Mouse (Mus musculus) frontal cortex, postnatal 14 days (tissue): Measurements from ENCODE around the gene Ceacam19.
"Not testable (repeated sequence)": the region's sequence is repeated elsewhere in the genome, so short reads cannot be mapped to it uniquely, and the experiment has no call there.

Experiments
- DNase-seq, 2 experiments: peaks; one replicate each; pipeline ENCODE4 v3.0.0; 2022; ENCODE audit warnings: low spot score in 2 of 2

Ceacam19 gene

DNA sequence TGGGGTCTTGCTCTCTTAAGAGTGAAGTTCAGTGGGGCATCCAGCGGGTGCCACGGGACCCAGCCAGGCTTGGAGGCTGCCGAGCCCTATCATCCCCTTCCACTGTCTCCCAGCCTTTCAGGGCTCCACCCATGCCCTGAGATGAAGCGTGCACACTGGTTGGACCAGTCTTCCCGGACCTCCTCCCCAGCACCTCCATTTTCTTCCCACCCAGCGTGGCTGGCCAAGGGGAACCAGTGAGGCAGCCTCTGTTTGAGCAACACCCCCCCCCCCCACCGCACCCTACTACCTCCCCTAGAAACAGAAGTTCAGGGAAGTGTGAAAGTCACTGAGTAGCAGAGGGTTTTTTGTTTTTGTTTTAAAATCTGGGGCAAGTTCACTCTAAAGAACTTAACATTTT, at the start of gene Ceacam19:
Gene Ceacam19, minus strand, starts transcription at position 117 of the 400 bp plus-strand sequence.
- DNase-seq = no peak

DNA sequence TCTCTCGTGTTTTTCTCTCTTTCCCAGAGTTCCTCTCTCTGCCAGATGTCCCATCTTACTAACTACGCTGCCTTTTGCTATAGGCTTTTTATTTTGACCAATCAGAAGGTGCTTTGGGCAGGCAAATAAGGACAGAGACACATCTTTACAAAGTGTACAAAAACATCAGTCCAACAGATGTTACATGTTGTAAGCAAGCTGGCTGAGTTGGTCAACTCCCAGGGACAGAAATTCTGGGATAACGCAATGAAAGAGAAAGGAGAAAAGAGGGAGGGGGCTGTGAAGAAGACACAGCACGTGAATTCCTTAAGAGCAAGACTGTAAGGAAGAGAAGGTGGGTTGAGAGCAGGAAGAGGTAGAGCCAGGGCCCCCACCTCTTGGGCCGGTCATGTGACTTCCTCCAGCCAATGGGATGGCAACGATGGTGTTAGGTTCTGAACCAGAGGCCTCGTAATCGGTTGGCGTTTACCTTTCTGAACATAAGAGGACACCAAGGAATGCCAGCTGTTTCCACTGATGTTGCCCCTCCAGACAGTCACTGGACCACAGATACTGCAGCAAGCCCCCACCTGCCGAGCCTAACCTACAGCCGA, 49.6 kb upstream of the Ceacam19 start:
- no peak for DNase-seq

DNA sequence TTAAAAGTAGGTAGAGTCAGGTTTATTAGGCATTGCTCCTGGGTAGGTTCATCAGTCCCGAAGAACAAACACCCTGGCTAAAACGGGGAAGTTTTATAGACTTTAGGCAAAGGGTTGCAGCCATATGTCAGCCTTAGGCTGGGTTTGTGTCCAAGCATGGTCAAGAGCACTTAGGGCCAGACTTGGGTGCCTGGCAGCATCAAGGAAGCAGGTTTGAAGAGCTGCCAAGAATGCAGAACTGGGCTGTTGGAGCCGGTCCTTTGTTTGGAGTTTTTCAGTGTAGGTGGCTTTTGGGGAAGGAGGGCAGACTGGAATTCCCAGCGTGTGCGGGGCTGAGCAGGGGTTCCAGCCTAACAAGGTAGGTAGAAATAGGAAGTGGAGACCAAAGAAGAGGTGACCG, 48.2 kb upstream of the Ceacam19 start:
- DNase-seq = no peak

DNA sequence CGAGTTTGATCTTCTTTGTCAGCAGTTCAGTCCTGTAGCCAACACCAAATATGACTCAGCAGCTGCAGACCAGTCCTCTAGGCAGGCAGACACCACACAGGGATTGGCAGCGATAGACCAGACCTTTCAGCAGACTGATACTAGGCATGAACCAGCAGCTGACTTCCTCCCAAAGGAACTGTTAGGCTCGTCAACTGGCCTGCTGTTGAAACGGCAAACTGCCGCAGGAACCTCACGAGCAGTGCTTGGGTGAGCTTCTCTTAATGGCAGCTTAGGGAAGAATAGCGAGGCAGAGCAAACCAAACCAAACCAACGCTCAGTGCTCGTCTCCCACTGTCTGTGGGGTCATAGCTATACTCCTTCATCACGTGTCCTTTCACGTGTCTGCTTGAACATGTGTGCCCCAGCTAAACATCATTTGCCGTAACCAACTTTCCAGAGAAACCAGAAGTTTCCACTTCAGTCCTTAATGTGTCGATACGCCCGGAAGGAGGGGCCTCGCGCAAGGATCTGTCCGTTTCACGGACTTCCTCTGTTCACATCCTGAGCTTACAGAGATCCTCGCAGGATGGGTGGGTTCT, 47.5 kb upstream of the Ceacam19 start:
- no peak for DNase-seq

DNA sequence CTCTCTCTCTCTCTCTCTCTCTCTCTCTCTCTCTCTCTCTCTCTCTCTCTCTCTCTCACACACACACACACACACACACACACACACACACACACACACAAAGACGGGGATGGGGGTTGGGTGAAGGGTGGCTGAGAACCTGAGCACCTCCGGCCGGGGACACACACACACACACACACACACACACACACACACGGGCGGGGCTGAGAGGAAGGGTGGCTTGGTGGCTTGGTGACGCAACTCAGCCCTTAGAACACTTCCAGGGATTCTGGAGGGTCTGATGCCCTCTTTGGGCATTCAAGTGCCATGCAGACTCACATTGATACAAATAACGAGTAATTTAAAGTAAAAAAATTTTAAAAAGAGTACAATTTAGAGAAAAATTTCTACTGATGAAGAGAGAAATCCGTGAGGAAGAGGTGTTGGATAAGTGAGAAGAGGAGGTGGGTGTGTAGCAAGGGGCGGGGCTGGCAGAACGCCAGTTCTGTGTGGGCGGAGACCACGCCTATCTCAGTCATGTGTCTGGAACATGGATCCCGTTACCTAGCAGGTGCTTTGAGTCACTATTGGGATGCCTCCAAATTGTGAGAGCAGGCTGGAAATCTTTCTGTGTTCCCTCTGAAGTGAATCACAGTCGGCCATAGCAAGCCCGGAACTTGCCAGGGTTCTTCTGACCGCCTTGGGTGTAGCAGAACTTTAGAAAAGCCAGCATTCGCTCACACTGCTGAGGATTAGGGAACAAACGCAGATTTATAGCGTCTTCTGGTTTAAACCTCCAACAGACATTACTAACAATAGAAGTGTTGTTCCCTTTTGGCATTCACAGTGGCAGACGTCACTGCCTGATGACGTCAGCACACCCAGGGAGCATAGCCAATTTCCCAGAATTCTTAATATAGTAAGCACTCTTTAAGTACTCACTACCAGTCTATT, 45.4 kb upstream of the Ceacam19 start:
- DNase-seq = peak; percentile 67 to 76

DNA sequence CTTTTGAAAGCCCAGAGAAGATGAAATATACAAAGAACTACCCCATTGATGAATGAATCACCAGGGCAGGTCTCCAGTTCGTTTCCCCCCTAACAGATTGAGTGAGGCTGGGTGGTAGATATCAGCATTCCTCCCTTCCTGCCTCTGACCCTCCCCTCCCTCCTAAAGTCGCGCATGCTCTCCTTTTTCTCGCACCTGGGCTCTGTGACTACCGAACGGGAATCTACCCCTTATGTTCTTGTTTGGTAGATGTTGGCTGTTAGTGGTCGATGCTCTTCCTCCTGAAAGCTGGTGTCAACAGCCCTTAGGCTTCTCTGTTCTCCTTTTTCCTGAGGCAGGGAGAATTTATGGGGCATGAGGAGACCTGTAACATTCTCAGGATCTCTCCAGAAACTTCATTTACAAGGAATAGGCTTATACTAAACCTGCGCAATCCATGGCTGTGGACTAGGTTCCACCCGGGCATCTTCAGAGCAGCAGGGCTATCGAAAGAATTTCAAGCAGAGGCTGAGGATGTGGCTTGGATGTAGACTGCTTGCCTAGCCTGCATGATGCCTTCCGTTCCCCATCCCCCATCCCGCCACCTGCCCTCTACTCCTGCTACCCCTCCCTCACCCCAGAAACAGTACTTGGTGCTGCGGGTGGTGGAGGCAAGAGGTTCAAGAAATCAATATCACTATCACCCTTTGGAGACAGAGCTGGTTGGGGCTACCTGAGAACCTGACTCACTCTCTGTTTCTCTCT, 44.5 kb upstream of the Ceacam19 start:
- no peak for DNase-seq

DNA sequence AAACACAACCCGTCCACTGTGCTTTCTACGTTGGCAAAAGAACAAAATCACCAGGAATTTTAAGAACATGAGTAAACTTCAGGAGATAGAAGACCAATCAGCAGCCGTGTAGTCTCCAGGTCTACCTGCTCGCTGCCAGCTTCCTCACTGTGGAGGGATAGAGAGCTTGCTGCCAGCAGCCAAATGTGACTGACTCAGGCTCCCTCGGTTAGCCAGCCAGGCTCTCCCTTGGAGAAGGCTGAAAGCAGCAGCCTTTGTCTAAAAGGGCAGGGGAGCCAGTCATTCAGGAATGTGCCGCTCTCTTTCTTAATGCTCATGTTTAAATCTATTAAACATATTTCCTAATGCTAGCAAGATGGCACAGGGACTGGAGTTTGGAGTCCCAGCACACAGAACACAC, 42.7 kb upstream of the Ceacam19 start:
- DNase-seq = not testable (repeated sequence)

DNA sequence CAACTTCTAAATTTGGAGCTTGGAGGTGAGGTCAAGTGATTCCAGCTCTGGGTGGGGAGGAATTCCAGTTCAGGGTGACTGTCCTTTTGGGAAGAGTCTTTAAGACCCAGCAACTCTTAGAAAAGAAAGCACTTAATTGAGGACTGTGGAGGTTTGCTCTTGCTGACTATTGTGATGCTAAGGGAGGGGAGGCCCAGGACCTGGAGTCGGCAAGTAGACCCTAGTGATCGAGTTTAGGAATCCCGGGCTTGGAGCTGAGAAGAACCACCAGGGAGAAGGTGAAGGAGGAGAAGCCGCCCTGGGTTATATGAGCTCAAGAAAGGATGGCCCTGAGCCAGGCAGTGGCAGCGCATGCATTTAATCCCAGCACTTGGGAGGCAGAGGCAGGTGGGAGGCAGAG, 40.7 kb upstream of the Ceacam19 start:
- DNase-seq = no peak

DNA sequence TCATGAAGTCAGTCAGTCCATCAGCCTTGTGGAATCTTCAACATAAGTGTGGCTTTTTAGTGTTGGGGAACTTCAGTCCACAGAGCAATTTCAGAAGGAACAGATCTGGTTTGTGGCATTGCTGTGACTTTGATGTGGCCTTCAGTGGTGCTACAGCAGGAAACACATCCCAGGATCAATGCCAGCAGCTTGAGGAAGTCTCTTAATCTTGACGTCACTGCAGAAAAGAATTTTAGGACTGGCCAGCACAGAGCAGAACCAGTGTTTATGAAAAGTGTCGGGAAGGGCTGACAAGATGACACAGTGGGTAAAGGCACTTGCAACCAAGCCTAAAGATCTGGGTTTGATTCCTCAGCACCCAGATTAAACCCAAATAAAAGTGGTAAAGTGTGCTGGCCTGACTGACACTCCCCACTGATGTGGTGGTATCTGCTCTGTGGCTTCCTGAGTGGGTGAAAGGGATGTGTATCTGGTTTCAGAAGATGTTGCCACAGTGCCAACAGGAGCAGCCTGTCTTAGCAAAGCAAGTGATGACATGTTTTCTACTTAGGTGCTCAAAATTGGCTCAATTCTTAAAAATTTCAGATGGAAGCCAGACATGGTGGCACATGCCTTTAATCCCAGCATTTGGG, 39.2 kb upstream of the Ceacam19 start:
- DNase-seq = no peak

DNA sequence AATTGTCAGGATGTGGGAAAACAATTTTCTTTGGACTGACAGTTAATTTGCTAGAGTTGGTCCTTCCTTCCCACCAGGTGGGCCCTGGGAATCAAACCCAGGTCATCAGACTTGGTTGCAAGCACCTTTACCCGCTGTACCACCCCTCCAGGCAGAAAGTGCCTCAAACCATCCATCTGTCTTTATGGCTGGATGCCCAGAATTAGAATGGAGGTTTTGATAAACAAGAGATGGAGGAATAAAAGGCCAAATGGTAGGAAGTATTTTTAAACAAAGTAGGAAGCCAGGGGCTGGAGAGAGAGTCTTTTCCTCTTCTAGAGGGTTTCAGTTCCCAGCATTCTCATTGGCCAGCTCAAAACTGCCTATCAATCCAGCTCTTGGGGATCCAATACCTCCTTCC, 37.6 kb upstream of the Ceacam19 start:
- no peak for DNase-seq

DNA sequence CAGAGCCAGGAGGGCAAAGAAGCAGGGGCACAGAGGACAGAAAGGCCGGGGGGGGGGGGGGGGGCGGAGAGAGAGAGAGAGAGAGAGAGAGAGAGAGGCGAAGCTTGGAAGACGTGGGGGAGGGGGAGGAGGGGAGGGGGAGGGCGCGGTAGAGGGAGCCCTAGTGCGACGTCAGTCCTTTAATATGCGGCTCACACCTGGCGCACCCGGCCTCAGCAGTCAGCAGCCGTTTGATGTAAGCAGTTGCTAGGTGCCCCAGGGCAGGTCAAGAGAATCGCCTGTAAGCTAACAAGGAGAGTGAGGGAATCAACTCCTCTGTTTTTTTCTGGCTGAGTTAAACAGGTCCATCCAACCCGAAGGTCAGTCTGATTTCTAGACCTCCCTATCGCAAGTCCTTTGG, 36.0 kb upstream of the Ceacam19 start:
- DNase-seq = no peak

DNA sequence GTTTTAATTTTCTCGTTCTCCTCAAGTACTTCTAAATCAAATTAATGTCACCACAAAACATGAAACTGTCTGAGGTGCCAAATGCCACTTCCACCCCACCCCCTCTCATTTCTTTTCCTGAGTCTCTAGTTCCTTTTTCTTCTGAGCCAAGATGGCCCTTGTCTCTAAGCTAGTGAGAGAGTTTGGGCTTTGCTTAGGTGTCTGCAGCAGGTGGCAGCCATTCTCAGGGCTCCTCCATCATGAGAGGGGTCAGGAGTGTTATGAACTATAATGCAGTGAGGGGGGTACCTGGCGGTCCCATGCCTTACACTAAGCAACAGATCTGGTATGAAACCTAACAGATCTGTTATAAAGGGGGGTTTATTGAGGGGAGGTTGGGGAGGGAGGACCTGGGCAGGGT, 35.6 kb upstream of the Ceacam19 start:
- no peak for DNase-seq

DNA sequence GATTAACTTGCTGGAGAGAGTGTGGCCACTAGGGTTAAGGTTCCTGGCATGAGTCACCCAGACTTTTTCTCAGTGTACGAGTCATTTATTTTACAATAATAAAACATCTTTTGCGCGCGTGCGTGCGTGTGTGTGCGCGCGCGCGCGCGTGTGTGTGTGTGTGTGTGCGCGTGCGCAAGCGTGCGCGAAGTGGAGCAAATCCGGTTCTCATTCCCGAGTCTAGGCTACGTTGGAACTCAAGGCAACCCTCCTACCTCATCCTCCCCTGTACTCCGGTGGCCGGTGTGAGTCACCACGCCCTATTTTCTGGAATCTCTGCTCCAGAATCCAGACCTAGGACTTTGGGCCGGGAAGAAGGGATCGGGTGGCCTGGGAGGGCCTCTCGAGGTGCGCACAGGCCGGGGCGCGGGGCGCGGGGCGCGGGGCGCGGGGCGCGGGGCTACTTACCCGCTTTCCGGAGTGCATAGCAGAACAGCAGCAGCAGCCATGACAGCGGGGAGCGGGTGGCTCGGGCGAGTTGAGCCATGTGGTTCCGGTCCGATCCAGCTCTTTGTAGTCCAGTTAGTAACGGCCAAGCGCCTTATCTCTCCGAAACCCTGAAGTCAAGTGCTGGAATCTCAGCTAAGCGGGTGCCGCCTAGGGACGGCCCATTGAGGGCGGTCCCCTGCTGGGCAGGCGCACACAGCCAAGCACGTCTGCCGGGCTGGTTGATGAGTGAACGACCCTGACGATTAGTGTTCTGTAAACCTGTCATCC, 32.9 kb upstream of the Ceacam19 start, which contains the start of gene Pvr:
Gene Pvr, minus strand, starts transcription at position 655 of the 756 bp plus-strand sequence.
- DNase-seq = peak; percentile 59 to 64

DNA sequence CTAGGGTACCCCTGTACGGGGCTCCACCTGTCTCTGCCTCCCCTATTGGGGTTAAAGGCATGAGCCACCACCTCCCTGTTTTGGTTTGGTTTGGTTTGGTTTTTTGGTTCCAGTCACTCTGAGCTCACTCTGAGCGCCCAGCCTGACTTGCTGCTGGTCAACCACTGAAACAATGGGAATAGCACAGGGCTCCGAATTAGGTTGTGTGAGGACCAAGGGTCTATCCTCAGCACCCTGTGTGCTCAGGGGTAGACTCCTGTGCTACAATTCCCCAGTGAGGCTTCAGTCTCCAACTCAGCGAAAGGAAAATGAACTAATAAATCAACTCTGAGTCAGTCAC, 32.4 kb upstream of the Ceacam19 start:
- DNase-seq = no peak

DNA sequence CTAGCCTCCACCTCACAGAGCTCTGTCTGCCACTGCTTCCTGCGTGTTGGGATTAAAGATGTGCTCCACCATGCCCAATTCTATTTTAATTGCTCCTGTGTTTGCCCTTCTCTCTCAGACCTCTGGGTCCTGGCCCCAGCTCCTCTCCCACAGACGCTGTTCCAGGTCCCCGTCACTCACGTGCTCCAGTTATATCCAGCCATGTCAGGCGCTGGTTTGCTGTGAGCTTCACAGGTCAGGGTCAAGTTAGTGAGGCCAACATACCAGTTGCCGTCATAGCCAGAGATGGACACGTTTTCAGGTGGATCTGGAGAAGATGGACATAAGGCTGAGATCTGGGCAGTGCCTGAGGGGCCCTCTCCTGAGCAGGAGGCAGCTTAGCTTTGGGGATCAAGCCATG, 26.8 kb upstream of the Ceacam19 start:
- no peak for DNase-seq

DNA sequence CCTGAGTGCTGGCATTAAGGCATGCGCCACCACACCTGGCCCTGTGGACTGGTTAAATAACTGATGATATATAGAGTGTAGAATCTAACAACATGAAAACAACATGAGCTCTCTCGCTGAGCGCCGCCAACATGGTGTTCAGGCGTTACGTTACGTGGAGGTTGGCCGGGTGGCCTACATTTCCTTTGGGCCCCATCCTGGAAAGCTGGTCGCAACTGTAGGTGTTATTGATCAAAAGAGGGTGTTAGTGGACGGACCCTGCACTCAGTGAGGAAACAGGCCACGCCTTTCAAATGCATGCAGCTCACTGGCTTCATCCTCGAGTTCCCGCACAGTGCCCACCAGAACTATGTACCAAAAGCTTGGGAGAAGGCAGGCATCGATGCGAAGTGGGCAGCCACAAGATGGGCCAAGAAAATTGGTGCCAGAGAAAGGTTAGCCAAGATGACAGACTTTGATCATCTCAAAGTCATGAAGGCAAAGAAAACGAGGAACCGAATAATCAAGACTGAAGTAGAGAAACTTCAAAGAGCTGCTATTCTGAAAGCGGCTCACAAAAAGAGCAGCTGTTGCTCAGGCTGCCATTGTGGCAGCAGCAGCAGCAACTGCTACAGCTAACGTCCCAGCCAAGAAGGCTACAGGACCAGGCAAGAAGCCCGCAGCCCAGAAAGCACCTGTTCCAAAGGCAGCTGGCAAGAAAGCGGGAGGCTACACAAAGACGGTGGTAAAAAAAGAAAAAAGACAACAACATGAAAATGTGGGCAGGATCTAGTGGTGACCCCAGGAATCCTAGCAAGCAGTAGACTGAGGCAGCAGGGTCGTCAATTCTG, 24.1 kb upstream of the Ceacam19 start:
- DNase-seq = no peak

DNA sequence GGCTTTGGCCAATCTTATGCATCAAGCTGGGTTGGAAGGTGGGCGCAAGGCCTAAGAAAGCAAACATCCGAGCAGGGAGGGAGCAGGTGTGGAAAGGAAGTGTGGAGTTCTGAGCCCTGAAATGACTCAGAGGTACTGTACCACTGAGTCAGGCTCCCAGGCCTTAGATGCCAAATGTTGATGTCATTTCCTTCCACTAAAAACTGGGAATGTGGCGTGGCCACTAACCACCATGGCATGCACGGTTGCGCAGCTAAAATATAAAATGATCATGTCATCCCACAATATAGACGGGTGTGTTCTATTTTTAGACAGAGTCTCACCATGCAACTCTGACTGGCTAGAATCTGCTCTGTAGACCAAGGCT, 23.5 kb upstream of the Ceacam19 start:
- DNase-seq = no peak

DNA sequence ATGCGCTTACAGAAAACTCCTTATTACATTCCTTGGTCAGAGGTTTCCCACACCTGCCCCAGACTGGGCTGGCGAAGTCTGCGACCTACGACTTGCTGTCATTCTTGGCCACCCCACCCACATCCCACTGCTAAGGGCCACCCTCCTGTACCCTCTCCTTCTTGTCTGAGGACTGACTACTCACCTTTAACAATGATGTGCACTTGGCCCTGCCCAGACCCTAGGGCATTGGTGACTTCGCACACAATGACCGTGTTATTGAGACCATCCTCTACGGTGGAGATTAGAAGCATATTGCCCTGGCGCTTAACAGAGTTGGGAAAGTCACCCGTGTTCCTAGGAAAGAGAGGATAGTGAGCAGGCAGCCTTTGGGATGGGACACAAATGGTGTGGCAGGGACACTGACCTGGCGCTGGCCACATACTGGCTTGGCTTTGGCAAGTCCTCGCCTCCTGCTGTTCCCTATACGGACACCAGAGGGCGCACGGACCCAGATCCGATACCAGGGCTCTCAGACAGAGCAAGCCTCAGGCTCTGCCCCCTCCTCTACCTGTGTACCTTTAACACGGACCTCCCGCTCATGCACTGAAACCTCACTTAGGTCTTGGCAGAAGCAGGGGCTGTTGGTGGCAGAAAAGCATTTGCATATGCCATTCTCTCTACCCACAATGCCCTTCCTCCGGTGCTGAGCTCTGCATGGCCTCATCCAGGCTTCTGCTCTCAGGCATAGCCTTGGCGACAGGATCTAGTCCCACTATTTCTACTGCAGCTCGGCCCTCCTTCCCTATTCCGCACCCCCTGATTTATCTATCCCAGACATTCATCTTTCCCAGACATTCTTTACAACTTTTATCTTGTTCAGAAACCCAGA, 22.9 kb upstream of the Ceacam19 start:
- DNase-seq = peak in 1 of 2 experiments; percentile 66

DNA sequence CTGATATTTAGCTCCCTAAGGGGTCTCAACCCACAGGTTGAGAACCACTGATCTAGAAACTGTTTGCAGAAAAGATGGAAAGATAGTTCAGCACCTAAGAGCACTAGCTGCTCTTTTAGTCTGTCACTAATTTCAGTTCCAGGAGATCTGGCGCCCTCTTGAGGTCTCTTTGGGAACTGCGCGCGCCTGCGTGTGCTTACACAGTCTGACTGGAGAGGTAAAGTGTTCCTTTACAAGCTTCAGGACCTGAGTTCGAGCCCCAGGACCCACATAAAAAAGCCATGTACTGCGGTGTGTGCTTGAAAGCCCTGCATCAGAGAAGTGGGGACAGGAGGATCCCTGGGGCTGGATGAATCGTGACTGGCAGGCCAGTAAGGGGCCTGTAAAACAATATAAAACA, 2.1 kb upstream of the Ceacam19 start:
- DNase-seq = no peak
